Mouse (Mus musculus): Measurements from ENCODE around the gene Eif4e1b. TPM values are rescaled to one million over a fixed set of nuclear protein-coding genes. Genes with fewer than 3 reads are reported as not detected.

The Eif4e1b gene
- polyA plus RNA-seq, 1 experiment from 2014 or later: not detected

DNA sequence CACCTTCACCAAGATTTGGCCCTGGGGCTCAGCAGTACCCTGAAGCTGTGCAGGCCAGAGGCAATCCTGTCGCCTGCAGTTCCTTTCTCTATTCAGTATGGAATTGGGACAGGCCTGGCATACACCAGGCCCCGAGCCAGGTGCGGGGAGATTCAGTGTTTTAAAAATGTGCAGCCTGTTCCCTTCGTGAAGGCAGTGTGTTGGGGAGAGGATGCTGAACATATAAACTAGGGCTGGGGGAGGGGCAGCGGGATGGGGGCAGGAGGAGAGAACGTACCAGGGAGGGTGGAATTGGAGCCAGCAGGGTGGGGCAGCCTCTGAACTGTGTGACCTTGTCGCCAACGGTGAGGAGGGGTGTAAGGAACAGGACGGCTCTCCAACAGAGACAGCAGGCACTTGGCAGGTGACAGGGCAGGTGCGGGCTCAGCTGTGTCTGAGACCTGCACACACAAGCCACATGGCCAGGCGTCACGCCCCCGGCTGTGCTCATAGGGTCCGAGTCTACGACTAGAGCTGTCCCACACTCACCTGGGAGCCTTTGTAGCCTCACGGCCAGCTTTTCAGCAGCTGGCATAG lies 10.3 kb downstream of the Eif4e1b start:
- WGBS: 73% methylated on average over 16 of the region's 16 CpGs
- Histone ChIP-seq H3K36me3 (no peaks in the 10 kb centered on the region), H3K9me3 (no peaks in the 10 kb centered on the region), H3K4me3 (replicated peaks) (no peak overlapping the region), H3K4me1 (replicated peaks) (peaks cover 9% of the 10 kb centered on the region), H3K9ac (no peak overlapping the region), H3K4me2 (replicated peaks) (no peak overlapping the region), H3K27ac (no peak overlapping the region), H3K27me3 (replicated peaks) (peaks cover 3% of the 10 kb centered on the region)
- no peak for ATAC-seq

- no peak overlapping the region for H3K4me3 ChIP-seq (replicated peaks)
- 47% methylated on average over 5 of the region's 5 CpGs for whole genome bisulfite sequencing
- no peak for ATAC-seq
These were observed 11.0 kb downstream of the Eif4e1b start for GRCm38 (mm10) chr13:54794843-54795242.

GRCm38 (mm10) chr13:54797356-54797755 lies 13.6 kb downstream of the Eif4e1b start:
- 37% methylated on average over 4 of the region's 4 CpGs for WGBS
- Histone ChIP-seq H3K27ac (no peak overlapping the region), H3K9me3 (no peaks in the 10 kb centered on the region), H3K27me3 (replicated peaks) (no peaks in the 10 kb centered on the region), H3K36me3 (no peaks in the 10 kb centered on the region), H3K4me1 (replicated peaks) (no peaks in the 10 kb centered on the region), H3K4me3 (replicated peaks) (no peak overlapping the region), H3K4me2 (replicated peaks) (no peak overlapping the region), H3K9ac (no peak overlapping the region)
- no peak for ATAC-seq

More at GRCm38 (mm10) chr13:54794843-54795242, 11.0 kb downstream of the Eif4e1b start:
- Histone ChIP-seq H3K27me3 (replicated peaks) (peaks cover 3% of the 10 kb centered on the region), H3K9me3 (no peaks in the 10 kb centered on the region), H3K27ac (no peak overlapping the region), H3K4me1 (replicated peaks) (peaks cover 8% of the 10 kb centered on the region), H3K9ac (no peak overlapping the region), H3K36me3 (no peaks in the 10 kb centered on the region), H3K4me2 (replicated peaks) (no peak overlapping the region)

DNA sequence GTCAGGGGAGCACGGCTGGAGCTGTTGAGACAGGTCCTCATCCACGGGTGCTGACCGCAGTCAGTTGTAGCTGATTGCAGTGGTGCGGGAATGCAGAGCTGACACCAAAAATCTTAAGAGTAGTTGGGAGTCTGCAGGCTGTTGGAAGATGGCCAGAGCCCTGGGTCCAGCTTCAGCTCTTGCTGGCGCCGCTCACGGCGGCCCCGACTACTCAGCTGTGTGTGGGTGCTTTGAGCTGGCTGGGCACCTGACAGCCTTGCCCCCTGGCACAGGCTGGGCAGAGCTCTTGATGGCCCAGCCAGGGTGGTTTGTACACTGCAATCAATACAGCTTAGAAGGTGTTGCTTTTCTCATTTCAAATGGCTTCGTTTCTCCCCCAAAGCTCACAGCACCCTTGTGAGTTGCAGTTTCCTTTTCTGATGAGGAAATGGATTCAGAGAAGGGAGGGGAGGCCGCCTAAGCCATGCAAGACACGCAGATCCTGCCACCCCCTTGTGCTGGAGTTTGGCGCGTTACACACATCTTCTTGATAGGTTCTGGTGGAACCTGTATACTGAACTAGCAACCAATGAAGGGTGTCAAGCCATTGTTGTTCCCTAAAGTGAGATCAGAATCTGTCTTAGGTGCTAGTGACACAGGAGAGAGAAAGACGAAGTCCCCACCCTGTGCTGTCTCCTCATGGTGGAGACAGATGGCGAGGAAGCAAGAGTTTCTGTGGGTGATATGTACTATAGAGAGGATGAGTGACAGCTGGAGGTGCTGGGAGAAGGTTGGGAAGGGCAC lies 14.3 kb downstream of the Eif4e1b start:
- WGBS: 72% methylated on average over 16 of the region's 16 CpGs
- H3K4me2 ChIP-seq (replicated peaks): no peak overlapping the region
- H3K36me3 ChIP-seq: no peaks in the 10 kb centered on the region
- H3K4me1 ChIP-seq (replicated peaks): no peaks in the 10 kb centered on the region
- no peaks in the 10 kb centered on the region for H3K9me3 ChIP-seq
- no peak for ATAC-seq
- H3K27me3 ChIP-seq (replicated peaks): no peaks in the 10 kb centered on the region
- no peak overlapping the region for H3K4me3 ChIP-seq (replicated peaks)
- no peak overlapping the region for H3K27ac ChIP-seq
- no peak overlapping the region for H3K9ac ChIP-seq

DNA sequence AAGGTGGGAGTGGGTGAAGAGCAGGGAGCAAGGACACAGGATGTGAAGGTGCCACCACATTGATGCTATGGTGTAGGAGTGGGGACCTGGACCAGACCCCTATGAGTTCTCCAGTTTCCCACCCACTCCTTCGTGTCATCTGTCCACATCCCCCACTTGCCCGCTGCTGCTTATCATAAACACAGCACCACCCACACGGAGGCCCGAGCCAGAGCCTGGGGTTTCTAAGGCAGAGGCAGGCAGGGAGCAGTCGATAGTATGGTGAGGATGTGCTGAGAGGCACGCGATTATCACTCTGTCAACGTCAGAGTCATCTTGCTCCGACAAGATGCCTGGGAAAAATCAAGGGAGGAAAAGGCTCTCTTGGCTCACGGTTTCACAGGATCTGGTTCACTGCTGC lies 14.9 kb downstream of the Eif4e1b start:
- WGBS: 61% methylated on average over 10 of the region's 10 CpGs
- no peak overlapping the region for H3K4me3 ChIP-seq (replicated peaks)
- ATAC-seq: no peak
- no peak overlapping the region for H3K4me2 ChIP-seq (replicated peaks)
- H3K36me3 ChIP-seq: no peaks in the 10 kb centered on the region
- no peaks in the 10 kb centered on the region for H3K27me3 ChIP-seq (replicated peaks)
- no peaks in the 10 kb centered on the region for H3K9me3 ChIP-seq
- H3K27ac ChIP-seq: no peak overlapping the region
- no peaks in the 10 kb centered on the region for H3K4me1 ChIP-seq (replicated peaks)
- H3K9ac ChIP-seq: no peak overlapping the region

GRCm38 (mm10) chr13:54799701-54800100 lies 15.9 kb downstream of the Eif4e1b start:
- Histone ChIP-seq H3K9ac (no peak overlapping the region), H3K4me2 (replicated peaks) (peak overlapping the region; percentile 17; the same call in 1 of the 2 replicates), H3K27me3 (replicated peaks) (no peaks in the 10 kb centered on the region), H3K4me1 (replicated peaks) (no peaks in the 10 kb centered on the region), H3K36me3 (no peaks in the 10 kb centered on the region), H3K9me3 (no peaks in the 10 kb centered on the region), H3K27ac (no peak overlapping the region), H3K4me3 (replicated peaks) (no peak overlapping the region)
- no peak for ATAC-seq
- WGBS: 16% methylated on average over 9 of the region's 9 CpGs

DNA sequence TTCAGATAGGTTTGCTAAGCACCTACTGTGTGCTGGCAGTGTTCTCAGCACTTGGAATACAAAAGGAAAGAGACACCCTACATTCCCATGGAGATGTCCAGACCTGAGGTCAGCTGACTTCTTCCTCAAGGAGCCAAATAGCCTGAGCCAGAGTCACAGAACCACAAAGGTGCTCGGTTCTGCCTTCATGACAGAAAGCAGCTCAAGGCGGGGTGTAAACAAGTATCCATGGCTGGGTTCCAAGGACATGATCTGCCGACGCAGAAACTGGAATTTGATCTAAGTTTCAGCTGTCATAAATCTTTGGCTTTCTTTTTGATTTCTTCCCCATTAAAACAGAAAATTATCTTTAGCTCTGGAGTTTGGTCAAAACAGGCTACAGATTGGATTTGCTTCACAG lies 16.4 kb downstream of the Eif4e1b start:
- H3K27ac ChIP-seq: no peak overlapping the region
- no peaks in the 10 kb centered on the region for H3K4me1 ChIP-seq (replicated peaks)
- H3K9me3 ChIP-seq: no peaks in the 10 kb centered on the region
- no peaks in the 10 kb centered on the region for H3K36me3 ChIP-seq
- 40% methylated on average over 4 of the region's 4 CpGs for WGBS
- no peak overlapping the region for H3K9ac ChIP-seq
- no peaks in the 10 kb centered on the region; the same call in 1 of the 2 replicates for H3K27me3 ChIP-seq (replicated peaks)
- no peak overlapping the region for H3K4me3 ChIP-seq (replicated peaks)
- H3K4me2 ChIP-seq (replicated peaks): no peak overlapping the region
- no peak for ATAC-seq

GRCm38 (mm10) chr13:54803010-54803409 lies 19.2 kb downstream of the Eif4e1b start:
- no peaks in the 10 kb centered on the region for H3K4me1 ChIP-seq (replicated peaks)
- no peaks in the 10 kb centered on the region for H3K36me3 ChIP-seq
- no peak overlapping the region for H3K27ac ChIP-seq
- ATAC-seq: no peak
- no peak overlapping the region for H3K9ac ChIP-seq
- no peak overlapping the region for H3K4me3 ChIP-seq (replicated peaks)
- 73% methylated on average over 6 of the region's 6 CpGs for WGBS
- no peak overlapping the region for H3K4me2 ChIP-seq (replicated peaks)
- H3K9me3 ChIP-seq: no peaks in the 10 kb centered on the region
- peaks cover 9% of the 10 kb centered on the region for H3K27me3 ChIP-seq (replicated peaks)

GRCm38 (mm10) chr13:54805134-54805838 lies 21.5 kb downstream of the Eif4e1b start:
- H3K4me2 ChIP-seq (replicated peaks): no peak overlapping the region
- no peak for ATAC-seq
- WGBS: 40% methylated on average over 21 of the region's 21 CpGs

DNA sequence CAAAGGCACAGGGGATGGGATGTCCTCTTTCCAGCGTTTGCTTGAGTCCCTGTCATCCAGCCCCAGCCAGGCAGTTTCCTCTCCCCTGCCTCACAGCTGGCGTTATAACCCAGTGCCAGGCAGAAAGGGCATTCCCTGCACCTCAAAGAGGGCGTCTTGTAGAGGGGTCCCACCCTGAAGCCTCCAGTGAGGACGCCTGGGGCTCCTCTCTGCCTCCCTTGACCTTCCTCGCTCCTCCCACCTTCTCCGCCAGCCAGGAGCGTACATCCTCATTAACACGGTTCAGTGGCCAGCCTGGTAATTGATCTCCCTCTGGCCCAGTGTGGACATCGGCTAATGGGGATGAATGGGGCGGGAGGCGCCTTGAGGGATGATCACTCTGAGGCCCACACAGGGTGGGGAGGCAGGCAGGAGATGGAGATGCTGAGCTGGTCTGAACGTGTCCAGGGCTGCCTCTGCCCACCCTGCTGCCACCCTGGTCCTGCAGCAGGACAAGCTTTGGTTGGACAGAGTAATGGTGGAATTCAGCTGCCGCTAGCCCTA lies 22.7 kb downstream of the Eif4e1b start:
- H3K9ac ChIP-seq: no peak overlapping the region
- no peak overlapping the region for H3K27ac ChIP-seq
- WGBS: 44% methylated on average over 13 of the region's 13 CpGs
- H3K4me1 ChIP-seq (replicated peaks): no peaks in the 10 kb centered on the region
- no peaks in the 10 kb centered on the region for H3K9me3 ChIP-seq
- H3K4me2 ChIP-seq (replicated peaks): no peak overlapping the region
- H3K36me3 ChIP-seq: no peaks in the 10 kb centered on the region
- no peak for ATAC-seq
- H3K4me3 ChIP-seq (replicated peaks): no peak overlapping the region
- peaks cover 9% of the 10 kb centered on the region for H3K27me3 ChIP-seq (replicated peaks)

More at GRCm38 (mm10) chr13:54805134-54805838, 21.5 kb downstream of the Eif4e1b start:
- H3K9me3 ChIP-seq: no peaks in the 10 kb centered on the region
- no peak overlapping the region for H3K9ac ChIP-seq
- no peaks in the 10 kb centered on the region for H3K4me1 ChIP-seq (replicated peaks)
- peaks cover 9% of the 10 kb centered on the region for H3K27me3 ChIP-seq (replicated peaks)
- H3K36me3 ChIP-seq: no peaks in the 10 kb centered on the region
- no peak overlapping the region for H3K27ac ChIP-seq
- no peak overlapping the region for H3K4me3 ChIP-seq (replicated peaks)

- Histone ChIP-seq H3K9me3 (no peaks in the 10 kb centered on the region), H3K4me2 (replicated peaks) (no peak overlapping the region), H3K9ac (no peak overlapping the region), H3K27me3 (replicated peaks) (peaks cover 9% of the 10 kb centered on the region), H3K4me3 (replicated peaks) (no peak overlapping the region), H3K36me3 (no peaks in the 10 kb centered on the region), H3K27ac (no peak overlapping the region), H3K4me1 (replicated peaks) (no peaks in the 10 kb centered on the region)
- no peak for ATAC-seq
- 74% methylated on average over 12 of the region's 12 CpGs for WGBS
These were observed 24.3 kb downstream of the Eif4e1b start for GRCm38 (mm10) chr13:54808067-54808466.

- Histone ChIP-seq H3K27ac (no peak overlapping the region), H3K36me3 (no peaks in the 10 kb centered on the region), H3K9ac (no peak overlapping the region), H3K9me3 (no peaks in the 10 kb centered on the region), H3K4me1 (replicated peaks) (no peaks in the 10 kb centered on the region), H3K27me3 (replicated peaks) (peaks cover 1% of the 10 kb centered on the region; the same call in 1 of the 2 replicates), H3K4me3 (replicated peaks) (no peak overlapping the region), H3K4me2 (replicated peaks) (no peak overlapping the region)
- no peak for ATAC-seq
- 67% methylated on average over 7 of the region's 7 CpGs for WGBS
These were observed 27.7 kb downstream of the Eif4e1b start for GRCm38 (mm10) chr13:54811476-54811875.
